Mouse (Mus musculus) cerebellum, adult (tissue): ENCODE results near the gene Fancc.
"Not testable (repeated sequence)": the region's sequence is repeated elsewhere in the genome, so short reads cannot be mapped to it uniquely, and the experiment has no call there.

Source experiments
- ATAC-seq: cut with Nextera tagmentation; 2 replicates; pipeline ENCODE4 v1.9.2; 2017; ENCODE audit warnings: mild to moderate bottlenecking, moderate library complexity, mixed read lengths; ENCODE audit not compliant: insufficient number of reproducible peaks, low FRiP score, low TSS enrichment

The Fancc gene

DNA sequence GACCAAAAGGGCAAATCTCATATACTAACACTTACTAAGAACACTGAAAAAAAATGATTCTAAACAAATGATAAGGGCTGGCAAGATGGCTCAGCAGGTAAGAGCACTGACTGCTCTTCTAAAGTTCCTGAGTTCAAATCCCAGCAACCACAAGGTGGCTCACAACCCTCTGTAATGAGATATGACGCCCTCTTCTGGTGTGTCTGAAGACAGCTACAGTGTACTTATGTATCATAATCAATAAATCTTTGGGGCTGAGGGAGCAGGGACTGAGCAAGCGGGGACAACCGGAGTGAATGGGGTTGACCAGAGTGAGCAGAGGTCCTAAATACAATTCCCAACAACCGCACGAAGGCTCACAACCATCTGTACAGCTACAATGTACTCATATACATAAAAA lies 68.9 kb downstream of the Fancc start:
- not testable (repeated sequence) for ATAC-seq

DNA sequence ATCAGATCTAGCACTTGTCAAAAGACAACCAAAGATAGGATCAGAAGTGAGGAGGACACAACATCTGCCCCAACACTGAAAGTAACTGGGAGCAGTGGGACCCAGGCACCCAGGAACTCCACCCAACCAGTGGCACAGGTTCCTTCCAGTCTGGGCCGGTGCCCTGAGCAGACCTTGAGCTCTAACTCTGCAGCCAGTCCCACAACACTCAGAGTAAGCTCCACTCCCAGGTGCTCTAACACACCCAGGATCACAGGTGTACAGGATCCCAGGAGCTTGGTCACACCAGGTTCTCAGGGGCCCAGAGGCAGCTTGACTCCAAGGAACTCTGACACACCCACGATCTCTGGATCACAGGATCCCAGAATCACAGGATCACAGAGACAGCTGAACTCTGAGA lies 74.0 kb downstream of the Fancc start:
- ATAC-seq = no peak

DNA sequence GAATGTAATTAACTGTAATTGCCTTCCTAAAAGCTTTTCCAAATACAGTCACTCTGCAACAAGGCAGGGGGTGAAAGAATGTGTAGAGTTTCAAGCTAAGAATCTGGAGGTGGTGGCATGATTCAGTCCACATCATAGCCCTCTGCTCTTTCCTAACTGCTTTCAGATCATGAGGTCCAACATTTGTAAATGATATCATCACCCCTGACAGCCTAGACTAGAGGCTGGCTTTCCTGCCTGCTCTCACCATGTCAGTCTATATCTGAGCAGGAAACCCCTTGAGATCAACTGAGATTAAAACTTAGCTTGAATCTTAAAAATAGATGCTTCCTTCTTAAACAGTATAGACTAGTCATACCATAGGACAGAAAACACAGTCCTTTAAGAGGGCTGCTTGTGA lies 75.9 kb downstream of the Fancc start:
- ATAC-seq = no peak

DNA sequence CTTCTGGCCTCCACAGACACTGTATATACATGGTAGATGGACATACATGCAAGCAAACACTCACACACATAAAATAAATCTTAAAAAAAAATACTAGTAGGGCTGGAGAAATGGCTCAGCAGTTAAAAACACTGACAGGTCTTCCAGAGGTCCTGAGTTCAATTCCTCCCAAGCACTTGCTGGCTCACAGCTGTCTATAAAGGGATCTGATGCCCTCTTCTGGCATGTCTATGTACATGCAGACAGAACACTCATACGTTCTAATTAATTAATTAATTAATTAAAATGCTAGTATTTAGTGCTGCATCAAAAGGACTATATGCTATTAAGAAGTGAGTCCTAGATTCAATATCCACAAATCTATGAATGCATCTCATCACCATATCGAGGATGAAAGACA lies 78.9 kb downstream of the Fancc start:
- no peak for ATAC-seq

DNA sequence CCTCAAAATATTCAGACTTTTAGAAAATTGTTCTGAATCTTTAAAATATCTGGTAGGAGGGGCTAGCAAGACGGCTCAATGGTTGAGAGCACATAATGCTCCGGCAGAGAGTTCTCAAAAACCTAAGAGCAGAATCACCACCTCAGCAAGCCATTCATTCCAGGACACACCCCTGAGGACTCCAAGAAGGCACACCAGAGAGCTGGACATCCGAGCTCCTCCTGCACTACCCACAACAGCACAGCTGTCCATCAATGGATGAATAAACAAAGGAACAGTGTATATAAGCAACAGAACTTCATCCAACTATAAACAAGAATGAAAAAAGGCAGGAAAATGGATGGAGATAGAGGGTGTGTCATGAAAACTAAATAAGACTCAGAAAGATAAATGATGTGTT lies 80.3 kb downstream of the Fancc start:
- no peak for ATAC-seq

DNA sequence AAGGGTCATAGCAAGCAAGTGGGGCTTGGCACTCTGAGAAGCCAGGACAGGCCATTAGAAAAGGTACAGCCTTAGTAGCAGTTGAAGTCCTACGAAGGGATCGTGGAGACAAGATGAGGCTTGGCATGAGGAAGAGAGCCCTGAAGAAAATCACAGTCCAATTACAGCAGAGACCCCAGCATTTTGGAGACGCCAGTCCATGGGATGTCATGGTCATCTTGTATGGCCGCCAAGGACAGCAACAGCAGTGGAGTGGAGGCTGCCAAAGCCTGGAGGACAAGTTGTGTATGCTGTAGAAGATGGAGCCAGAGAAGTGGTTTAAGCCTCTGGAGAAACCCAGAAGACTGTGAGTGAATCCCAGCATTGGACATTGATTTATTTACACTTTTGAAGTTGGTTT lies 84.4 kb downstream of the Fancc start:
- ATAC-seq = no peak

DNA sequence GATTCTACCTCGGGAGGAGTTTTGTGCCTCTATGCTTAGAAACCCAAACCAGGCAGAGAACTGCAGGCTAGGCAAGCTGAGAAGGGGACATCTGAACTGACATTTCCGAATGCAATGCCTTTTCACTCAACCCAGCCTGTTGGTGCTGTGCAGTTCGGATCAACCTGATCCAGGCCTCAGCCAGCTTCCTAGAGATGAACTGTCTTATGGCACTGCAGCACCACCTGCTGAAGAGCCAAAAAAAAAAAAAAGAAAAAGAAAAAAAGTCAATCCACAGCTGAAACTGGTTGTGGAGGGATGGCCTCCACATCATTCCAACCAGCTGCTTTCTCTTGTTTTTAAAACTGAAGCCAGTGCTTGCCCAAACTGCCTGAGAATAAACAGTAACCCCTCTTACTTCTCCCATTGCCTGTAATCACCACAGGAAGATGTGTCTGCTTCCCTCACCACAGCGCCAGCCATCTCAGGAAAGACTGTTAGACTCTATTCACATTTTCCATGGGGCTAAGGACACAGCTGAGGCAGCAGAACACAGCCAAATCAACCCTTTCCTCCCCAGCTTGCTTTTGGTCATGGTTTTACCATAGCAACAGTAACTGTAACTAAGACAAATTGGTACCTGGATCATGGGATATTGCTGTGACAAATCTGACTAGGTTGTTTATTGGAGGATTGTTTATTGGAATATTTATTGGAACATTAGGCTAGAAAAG lies 85.6 kb downstream of the Fancc start:
- no peak for ATAC-seq

DNA sequence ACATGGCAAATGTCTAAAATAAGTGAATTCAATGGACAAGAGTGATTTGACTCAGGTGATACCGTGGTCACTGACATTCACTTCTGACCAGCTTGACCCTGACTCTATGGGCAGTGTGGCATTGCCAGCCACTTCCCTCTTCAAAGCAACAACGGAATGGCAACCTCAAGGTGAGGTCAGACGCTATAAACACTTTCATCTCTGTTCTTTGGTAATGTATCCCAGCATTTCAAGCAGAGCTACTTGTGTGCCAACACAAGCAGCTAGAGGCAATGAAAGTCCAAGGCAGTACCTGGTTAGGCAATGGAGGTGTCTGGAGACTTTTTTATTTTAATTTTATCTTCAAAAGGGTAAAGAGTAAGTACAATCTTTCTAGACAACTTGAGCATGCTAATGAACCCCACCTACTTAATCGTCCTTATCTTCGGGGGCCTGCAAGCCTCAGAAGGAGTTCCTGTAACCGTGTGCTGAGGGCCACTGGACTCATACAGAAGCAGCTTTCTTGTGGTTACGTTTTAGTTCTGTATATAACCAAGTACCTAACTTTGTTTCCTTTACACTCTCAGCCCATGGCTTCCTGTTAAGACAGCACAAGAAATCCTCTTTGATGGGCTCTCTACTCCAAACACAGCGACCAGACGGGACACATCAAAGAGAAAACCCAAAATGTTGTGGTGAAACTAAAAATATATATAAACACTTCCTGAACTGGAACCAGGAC lies 86.3 kb downstream of the Fancc start:
- ATAC-seq = no peak

DNA sequence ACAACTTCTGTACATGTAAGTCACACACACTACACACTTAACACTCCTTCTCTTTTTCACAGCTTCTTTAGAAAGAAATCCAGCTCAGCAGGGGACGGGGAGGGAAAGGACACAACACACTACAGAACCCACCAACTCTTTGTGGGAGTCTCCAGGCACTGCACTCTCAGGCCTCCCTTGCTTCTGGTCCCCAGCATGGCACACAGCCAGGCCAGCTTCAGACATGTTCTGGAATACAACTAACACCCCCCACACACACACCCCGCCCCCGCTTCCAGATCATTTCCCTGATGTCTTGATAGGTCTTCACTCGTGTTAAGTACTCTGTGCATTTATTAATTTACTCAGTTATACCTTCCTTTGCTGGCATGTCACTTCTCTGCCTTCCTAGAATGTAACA lies 91.9 kb downstream of the Fancc start:
- no peak for ATAC-seq

DNA sequence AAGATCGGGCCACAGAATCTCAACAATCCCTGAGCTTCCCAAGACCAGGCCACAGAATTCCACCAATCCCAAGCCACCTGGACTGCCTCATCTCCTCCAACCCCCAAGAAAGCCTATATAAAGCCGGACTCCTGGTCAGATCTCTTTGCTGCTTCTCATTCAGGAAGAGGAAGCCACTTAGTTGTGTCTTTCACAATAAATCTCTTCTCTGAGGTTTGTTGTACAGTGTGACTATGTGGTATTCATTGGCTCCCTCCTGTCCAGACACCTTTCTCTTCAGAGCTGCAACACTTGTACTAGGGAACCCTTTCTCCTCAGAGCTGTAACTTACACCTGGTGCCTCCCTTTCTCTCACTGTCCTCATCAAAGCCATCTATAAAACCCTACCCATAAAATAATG lies 92.4 kb downstream of the Fancc start:
- ATAC-seq = no peak

DNA sequence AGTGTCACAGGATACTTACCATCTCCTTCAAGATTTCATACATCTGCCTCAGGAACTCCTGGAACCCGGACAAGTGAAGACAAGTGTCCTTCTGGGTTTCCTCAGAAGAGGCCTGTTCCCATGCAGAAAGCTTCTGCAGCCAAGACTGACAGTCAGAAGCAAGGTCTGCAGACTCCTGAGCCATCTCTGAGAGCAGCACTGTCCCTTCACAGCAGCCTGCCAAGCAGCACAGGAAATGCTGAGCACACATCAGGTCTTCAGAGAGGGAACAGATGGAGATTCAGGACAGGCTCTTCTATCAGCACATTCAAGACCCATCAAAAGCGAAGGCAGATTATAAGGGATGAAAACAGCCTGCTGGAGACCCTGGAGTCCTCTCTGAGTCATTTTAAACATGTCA lies 94.3 kb downstream of the Fancc start:
- ATAC-seq = peak; percentile 73

DNA sequence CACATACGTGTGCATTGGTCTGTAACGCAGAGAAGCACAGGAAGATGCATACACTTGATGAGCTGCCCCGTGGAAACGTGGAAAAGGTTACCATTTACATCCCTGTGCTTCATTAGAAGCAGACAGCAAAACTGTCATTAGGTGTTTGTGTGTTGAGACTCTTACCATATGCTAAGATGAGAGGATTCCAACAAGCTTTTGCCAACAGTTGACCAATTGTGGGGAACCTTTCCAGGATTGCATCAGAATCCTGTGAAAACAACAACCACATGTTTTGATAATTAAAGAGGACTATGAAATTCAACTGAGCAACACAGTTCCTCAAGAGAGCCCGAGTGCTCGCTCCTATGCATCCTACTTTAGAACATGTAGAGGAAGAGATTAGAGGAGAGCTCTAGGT lies 97.0 kb downstream of the Fancc start:
- ATAC-seq = peak; percentile 34; the same call in 1 of the 2 replicates

DNA sequence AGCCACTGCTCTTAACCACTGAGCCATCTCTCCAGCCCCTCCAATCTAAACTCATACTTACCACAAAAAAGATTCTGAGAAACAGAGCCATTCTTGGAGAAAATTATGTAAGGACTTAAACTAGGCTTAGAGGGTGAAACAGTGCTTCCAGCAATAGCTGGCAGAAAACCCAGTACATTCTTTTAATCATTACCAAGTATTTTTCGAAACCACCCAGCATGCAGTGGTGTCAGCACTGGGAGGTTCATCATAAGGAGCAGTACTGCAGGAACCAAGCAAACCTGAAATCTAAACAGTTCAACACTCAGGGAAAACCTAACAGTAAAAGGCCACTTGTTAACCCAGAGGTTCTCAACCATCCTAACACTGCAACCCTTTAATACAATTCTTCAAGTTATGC lies 99.7 kb downstream of the Fancc start:
- ATAC-seq = no peak

DNA sequence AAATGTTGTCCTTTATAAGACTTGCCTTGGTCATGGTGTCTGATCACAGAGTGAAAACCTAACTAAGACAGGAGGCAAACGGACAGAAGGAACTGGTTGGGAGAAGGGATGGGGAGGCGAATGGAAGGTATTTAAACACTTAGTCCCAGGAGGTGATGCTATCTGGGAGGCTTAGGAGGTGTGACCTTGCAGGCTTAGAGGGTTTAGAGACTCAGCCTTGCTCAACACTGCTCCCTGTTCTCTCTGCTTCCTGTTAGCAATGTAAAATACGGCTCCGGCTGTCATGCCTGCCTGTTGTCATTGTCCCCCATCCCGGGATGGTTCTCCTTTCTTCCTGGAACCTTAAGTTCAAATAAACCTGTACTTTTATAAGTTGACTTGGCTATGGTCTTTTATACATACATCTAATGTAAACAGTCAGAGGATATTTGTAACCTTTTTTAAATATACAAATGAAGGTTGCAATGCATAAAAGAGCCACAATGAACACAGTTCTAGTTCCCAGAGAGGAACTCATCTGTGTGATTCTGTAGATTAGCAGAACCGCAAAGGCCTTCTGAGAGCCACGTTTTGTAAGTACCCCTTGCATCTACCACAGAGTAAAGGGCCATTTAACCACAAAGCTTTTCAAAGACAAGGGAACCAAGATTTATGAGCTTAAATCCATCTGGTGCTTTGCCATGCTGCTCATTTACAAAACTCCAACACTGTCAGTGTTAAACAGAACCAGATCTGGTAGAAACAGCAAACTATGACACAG lies 102.6 kb downstream of the Fancc start:
- ATAC-seq = no peak

DNA sequence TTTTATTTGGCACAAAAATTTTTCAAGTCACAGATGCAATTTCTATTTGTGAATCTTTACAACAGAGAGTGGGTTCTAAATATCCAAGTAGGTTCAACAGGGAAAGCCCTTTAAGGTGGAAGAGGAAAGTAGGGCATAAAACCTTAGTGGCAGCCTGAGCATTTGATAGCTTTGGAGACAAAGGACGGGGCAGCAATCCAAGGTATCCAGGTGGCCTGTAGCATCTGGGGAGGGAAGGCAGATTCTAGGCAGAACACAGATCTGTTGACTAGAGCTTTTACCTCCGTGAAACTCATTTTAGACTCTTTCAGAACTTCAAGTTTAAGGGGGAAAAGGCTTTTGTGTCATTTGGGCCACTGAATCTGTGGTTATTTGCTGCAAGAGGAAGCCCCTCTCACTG lies 111.8 kb downstream of the Fancc start:
- ATAC-seq = peak; percentile 86

DNA sequence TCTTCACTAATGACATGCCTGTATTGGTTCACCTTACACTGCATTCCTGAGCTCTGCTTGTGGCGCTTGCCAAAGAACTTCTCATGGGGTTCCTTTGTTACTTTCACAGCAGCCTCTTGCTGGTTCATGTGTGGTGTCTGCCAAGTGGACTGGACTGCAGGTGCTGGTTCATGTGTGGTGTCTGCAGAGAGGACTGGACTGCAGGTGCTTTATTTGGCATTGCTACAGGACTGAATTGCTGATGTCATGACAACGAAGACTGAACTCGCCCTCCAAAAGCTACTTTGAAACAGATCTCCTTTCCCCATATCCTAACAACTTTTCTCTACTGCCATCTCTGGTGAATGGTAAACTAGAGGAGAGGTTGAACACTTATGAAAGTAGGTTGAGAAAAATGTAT lies 112.3 kb downstream of the Fancc start:
- no peak for ATAC-seq

DNA sequence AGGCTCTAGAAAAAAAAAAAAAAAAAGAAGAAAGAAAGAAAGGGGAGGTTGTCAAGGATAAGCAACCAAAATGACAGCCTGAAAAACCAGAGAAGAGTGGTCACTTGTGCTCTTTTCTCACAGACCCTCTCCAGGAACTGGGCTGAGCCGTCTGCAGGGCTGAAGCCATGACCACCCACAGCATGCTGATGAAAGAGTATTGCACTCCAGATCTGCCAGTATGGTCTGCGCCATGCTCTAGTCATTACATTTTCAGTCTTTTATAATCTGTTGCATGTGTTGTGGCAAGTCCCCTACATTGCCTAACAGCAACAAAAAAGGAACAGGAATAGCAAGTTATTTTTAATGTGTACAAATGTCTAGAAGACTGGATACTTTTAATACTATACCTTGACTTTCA lies 114.9 kb downstream of the Fancc start:
- no peak for ATAC-seq

DNA sequence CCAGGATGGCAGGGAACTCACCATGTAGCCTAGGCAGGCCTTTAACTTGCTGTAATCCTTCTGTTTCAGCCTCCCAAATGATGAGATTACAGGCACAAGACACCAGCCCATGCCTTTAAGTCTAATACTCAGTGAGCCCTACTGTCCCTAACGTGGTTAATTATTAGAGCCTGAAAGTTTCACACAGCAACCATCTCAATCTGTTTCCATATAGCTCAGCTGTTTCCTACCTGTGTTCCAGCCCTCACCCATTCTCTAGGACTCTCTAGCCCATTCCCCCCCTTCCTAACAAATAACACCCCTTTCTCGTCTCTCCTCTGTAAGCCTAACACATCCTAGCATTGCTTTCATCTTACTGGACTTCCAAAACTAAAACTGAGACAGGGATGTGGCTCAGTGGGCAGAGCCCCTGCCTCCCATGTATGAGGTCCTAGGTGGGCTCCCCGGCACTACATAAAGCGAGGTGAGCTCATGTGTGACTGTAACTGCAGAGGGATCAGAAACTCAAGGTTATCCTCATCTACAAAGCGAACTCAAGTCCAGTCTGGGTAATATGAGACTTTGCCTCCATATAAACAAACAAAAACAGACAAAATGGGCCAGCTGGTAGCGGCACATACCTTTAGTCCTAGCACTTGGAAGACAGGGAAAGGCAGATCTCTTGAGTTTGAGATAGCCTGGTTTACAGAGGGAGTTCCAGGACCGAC lies 123.5 kb downstream of the Fancc start:
- ATAC-seq = no peak

DNA sequence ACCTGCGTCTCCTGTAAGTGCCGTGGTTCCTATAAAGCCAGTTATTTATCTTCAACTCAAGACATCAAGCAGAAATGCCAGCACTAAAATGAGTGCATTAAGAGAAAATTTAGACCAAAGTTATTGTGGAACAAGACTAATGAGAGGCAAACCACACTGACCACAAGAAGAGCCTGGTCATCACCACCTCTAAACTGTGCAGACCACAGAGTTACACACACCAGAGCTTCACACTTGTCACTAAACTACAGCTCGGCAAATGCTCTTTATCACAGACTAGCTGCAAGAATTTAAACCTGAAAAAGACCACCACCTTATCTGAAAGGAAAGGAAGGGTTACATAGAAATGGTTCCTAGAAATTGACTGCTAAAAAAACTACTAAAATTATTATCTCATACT lies 135.3 kb downstream of the Fancc start:
- ATAC-seq = no peak

DNA sequence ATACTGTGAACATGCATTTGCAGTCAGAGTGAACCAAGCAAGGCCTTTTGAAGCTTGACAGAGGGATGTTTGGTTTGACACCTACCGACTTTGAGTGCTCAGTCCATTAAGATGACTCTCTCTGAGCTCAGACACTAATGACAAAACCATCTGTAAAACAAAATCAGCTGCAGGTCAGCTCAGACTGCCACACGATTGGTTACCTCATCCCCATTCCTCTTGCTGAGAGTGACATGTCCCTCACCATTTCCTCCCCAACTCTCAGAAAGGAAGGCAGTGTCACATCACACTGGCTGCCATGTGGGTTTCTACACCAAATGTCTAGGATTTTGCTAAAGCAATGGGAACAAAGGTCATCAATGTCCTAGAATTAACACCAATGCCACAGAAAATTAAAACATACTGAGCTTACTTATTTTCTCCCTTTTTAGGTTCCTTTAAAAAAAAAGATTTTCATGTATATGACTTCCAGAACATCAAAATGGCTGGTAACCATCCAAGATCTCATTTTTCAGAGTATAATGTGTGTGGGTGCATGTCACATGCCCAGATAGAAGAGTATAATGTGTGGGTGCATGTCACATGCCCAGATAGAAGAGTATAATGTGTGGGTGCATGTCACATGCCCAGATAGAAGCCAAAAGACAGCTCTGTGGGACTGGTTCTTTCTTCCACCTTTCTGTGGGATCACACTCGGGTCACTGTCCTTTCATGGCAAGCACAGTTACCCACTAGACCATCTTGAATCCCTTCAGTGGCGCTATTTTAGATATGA lies 136.8 kb downstream of the Fancc start:
- ATAC-seq = no peak
